Mouse (Mus musculus) cerebellum, adult 9-11 months (tissue): Measurements from ENCODE around the gene Obox5.
"Not testable (repeated sequence)": the region's sequence is repeated elsewhere in the genome, so short reads cannot be mapped to it uniquely, and the experiment has no call there.

ENCODE experiments used
- DNase-seq: peaks from one replicate; pipeline ENCODE4 v3.0.0; 2022

The Obox5 gene

GRCm38 (mm10) chr7:15749831-15750230 is at the start of gene Obox5:
TSS of gene Obox5 (plus strand) at chr7:15750131.
- DNase-seq: not testable (repeated sequence)

GRCm38 (mm10) chr7:15749296-15749695 is 635 bp upstream of the Obox5 start:
- not testable (repeated sequence) for DNase-seq
